Mouse (Mus musculus) midbrain, embryonic 13.5 days (tissue): Measurements from ENCODE around the gene Gm20809. TPM values are rescaled to one million over a fixed set of nuclear protein-coding genes. Genes with fewer than 3 reads are reported as not detected.
"Not testable (repeated sequence)": the region's sequence is repeated elsewhere in the genome, so short reads cannot be mapped to it uniquely, and the experiment has no call there.

Experiments used
- ATAC-seq: fragments of 200-750 bp; cut with Nextera tagmentation; 2 replicates; pipeline ENCODE4 v1.8.0; 2017; ENCODE audit warnings: mild to moderate bottlenecking, moderate TSS enrichment, moderate library complexity
- H3K27ac ChIP-seq: fragments of 300-500 bp; sonication (generic); 2 replicates; pipeline ENCODE4 v1.5.1; 2015; ENCODE audit warnings: inconsistent platforms, mild to moderate bottlenecking, moderate library complexity
- H3K27me3 ChIP-seq: fragments of 300-500 bp; sonication (generic); 2 replicates; pipeline ENCODE4 v1.6.1; 2015; ENCODE audit warnings: mild to moderate bottlenecking, inconsistent platforms
- H3K36me3 ChIP-seq: fragments of 300-500 bp; sonication (generic); 2 replicates; pipeline ENCODE4 v1.6.1; 2015; ENCODE audit warnings: mild to moderate bottlenecking, inconsistent platforms
- H3K4me1 ChIP-seq: fragments of 300-500 bp; sonication (generic); replicated peaks from 2 replicates; pipeline ENCODE4 v1.6.1; 2015; ENCODE audit warnings: inconsistent platforms
- H3K4me2 ChIP-seq: fragments of 300-500 bp; sonication (generic); replicated peaks from 2 replicates; pipeline ENCODE4 v1.6.1; 2015; ENCODE audit warnings: moderate library complexity, mild to moderate bottlenecking, inconsistent platforms
- H3K4me3 ChIP-seq: fragments of 300-500 bp; sonication (generic); replicated peaks from 2 replicates; pipeline ENCODE4 v1.5.1; 2015; ENCODE audit warnings: mild to moderate bottlenecking, inconsistent platforms
- H3K9ac ChIP-seq: fragments of 300-500 bp; sonication (generic); replicated peaks from 2 replicates; pipeline ENCODE4 v1.6.1; 2015; ENCODE audit warnings: mild to moderate bottlenecking, inconsistent platforms
- H3K9me3 ChIP-seq: fragments of 300-500 bp; sonication (generic); 2 replicates; pipeline ENCODE4 v1.6.1; 2016; ENCODE audit warnings: mild to moderate bottlenecking, inconsistent platforms
- WGBS: fragments of 180-500 bp; shearing (Covaris S2); methylation state at CpG from one replicate; pipeline ENCODE4 v1.1.7; 2015; 5-methylcytosine and 5-hydroxymethylcytosine counted together
- polyA plus RNA-seq: library from polyadenylated mRNA; unstranded; fragments of >200 nt; fragmentation: Nextera tagmentation; extraction: Ambion mirVana; gene quantifications from 2 replicates; pipeline ENCODE4 v1.2.1, GENCODE M21; 2015

Gm20809 gene
- polyA plus RNA-seq: not detected in 2 replicates

- not testable (repeated sequence) for H3K4me1 ChIP-seq, H3K27ac ChIP-seq, ATAC-seq, H3K9me3 ChIP-seq, H3K36me3 ChIP-seq, H3K4me3 ChIP-seq, H3K9ac ChIP-seq, H3K4me2 ChIP-seq, H3K27me3 ChIP-seq
- no CpG with 5 or more reads among the region's 3 CpGs for WGBS
Observed at GRCm38 (mm10) chrY:24454757-24455156, at the start of gene Gm20809. Gene Gm20809 (plus strand): TSS chrY:24455057.
